Mouse (Mus musculus) kidney, adult 11 months (tissue): ENCODE data around the gene Kiss1r.
"Not testable (repeated sequence)": the region's sequence is repeated elsewhere in the genome, so short reads cannot be mapped to it uniquely, and the experiment has no call there.

Source experiments
- DNase-seq: peaks from one replicate; pipeline ENCODE4 v3.0.0; 2022

Kiss1r gene

DNA sequence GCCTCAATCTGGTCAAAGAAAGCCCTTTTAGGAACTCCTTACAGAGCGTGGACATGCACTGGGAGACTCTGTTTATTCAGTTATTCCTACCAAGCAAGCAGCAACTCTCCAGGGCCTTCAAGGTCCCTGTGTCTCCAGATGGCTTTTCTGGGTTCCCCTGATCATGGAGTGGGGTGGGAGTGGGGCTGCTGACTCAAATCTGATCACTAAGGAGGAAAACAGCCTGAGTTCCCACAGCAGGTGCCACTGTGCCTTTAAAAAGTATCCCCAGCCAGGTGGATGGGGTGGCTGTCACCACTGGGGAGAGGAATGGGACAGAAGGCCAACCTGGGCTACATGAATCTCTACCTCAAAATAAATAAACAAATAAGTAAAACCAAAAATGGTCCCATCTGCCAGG is 26.2 kb downstream of the Kiss1r start:
- DNase-seq: no peak

DNA sequence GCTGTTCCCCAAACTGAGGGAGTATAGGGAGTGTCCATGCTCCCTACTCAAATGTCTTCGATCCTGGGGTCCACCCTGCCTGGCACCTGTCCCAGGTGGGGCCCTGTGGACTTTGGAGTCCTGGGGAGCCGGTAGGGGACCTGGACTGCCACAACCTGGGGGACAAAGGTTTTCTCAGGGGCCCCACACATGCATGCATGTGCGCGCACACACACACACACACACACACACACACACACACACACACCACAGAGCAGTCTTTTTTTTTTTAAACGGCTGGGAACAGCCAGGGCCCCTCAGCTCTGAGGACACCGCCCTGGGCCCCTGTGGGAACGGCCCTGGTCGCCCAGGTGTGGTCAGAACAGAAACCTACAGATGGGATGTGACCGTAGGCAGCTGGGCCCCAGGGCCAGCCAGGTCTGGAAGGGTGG is 26.7 kb downstream of the Kiss1r start:
- no peak for DNase-seq

DNA sequence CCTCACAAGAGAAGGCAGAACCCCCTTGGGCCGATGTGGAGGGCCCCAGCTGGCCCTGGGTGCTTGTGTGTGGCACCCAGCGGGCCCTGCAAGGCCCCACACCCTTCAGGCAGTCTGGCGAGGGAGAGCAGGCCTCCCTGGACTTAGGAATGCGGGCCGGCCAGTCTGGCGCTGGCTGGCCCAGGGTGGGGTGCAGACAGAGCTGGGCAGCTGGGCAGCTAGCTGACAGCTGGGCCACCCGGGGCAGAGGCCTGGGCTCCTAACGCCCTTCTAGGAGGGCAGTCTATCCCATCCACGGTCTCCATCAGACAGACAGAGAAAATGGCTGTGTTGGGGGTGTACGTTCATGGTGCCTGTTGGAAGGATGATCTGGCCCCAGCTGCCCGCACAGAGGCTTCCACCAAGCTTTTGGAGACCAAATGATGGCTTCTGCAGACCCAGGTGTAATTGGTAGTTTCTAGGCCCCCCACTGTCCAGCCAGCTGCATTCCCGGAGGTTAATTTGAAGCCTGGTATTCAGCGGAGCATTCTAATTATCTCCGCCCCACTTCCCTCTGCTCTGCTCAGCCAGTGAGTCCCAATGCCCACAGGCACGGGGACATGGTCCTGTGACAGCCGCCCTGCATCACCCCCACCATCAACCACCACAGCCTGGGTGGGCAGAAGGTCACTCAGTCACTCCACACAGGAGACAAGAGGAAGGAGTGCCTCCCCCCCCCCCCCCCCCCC is 28.9 kb downstream of the Kiss1r start:
- DNase-seq: peak; percentile 83

DNA sequence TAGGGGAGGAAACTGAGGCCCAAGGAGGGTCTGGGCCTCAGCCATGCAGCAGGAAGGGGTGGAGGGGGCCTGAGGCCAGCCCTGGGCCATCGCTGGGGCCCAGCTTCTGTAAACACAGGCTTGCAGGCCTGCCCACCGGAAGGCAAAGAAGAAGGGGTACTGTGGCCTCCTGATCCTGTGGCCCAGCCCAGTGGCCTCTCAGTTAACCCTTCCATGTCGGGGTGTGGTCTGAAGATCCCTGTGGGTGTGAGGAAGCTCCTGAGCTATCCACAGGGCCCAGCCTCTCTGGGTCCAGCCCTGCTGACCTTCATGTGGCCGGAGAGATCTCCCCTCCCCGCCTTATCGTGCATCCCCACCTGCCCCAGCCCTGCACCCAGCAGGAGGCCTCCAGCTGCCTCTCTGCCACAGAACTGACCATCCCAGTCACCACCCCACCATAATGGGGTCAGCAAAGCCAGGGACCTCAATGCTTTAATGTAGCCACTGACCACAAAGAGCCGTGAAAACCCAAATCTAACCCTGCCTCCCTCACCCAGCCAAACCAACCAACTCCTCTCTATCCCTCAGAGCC is 30.1 kb downstream of the Kiss1r start:
- no peak for DNase-seq

DNA sequence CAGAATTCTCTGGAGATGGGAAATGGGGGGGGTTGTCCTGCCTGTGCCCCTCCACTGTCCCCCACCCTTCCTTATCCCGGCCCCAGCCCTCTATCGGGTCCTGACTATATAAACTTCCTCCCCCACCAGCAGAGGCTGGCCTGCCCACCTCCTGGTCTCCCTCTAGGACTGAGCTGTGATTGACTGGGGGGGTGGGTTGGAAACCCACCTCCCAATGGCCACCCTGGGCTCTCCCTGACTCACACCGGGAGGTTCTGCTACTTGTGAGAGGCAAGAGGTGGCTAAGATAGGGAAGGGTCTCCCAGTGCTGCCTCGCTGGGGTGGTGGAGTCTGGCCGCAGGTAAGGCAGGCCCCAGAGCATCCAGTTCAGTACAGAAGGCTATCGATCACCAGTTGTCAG is 30.7 kb downstream of the Kiss1r start:
- DNase-seq: no peak

DNA sequence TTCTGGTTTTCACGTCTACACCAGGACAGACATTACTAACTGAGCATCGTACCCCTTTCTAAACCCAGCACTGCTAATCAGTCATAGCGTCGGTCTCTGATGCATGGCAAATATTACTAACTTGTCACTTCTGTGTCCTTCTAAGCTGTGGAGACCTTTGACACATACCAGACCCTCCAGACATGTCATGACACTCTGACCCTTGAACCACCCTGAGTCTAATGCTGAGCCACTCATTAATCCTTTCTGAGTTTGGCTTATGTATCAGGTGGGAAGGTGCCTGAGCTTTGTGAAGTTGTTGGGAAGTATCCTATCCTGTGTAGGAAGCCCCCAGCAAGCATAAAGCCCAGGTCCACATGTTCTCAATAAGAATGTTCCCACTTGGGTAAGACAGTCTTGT is 33.1 kb downstream of the Kiss1r start:
- DNase-seq: no peak

DNA sequence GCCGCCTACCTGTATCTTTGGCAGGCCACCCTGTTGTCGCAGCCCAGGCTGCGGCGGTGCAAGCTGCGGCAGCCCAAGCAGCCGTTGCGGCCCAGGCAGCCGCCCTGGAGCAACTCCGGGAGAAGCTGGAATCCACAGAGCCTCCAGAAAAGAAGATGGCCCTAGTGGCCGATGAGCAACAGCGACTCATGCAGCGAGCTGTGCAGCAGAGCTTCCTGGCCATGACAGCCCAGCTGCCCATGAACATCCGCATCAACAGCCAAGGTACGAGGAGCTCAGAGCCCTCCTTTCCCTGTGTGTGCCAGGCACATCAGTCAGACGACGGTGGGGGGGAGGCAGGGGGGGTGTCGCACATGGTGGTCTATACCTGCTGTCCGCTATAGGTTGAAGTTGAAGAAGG is 33.9 kb downstream of the Kiss1r start:
- DNase-seq: no peak

DNA sequence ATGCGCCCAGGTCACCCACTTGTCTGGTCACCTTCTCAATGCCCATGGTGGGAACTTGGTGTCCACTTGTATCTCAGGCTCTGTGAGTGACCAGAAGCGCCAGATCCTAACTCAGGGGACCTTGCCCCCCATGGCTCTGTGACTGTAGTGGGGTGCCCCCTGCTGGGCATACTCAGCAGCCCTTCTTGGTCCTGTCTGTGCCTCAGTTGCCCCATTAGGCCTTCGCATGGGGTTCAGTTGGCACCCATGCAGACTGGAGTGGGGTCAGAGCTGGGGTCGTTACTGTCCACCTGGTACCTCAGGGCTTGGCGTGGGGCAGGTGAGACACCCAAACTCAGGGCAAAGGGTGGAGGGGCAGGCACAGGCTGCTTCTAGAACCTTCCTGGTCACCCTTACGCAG is 37.2 kb downstream of the Kiss1r start:
- no peak for DNase-seq

DNA sequence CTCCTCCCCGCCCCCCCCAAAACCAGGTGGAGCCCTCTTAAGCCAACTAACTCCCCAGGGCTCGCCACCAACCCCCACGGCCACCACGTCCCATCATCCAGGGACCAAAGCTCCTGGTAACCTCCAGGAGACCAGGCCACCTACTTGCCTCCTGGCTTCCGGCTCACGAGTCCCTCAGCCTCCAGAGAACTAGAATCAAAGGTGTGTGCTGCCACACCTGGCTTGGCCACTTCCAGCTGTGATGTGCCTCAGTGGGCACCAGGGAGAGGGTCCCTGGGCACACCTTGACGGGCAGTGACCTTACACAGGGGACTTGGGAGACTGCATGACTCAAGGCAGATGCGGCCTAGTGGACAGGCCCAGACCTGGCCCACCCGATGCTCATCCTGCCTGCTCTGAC is 38.9 kb downstream of the Kiss1r start:
- no peak for DNase-seq

DNA sequence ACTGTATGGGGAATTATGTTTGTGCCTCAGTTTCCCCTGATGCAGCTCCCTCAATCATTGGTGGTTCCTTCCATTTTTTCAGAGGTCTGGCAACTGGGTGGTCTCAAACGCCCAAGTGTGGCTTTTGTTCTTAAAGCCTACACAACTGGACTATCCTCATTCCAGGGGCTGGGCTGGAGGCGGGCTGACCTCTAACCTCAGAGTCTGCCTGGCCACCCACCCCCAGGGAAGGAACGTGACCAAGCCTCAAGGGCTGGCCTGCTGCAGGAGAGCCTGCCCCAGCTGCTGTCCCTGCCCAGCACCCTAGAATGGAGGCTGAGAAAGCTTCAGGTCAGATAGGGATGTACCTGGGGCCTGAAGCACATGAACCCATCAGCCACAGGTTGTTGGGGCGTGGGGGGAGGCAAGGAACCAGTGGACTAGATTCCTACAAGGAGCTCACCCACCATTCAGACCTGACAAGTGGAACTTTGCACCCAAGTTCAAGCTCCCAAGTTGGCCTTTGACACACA is 39.9 kb downstream of the Kiss1r start:
- no peak for DNase-seq

DNA sequence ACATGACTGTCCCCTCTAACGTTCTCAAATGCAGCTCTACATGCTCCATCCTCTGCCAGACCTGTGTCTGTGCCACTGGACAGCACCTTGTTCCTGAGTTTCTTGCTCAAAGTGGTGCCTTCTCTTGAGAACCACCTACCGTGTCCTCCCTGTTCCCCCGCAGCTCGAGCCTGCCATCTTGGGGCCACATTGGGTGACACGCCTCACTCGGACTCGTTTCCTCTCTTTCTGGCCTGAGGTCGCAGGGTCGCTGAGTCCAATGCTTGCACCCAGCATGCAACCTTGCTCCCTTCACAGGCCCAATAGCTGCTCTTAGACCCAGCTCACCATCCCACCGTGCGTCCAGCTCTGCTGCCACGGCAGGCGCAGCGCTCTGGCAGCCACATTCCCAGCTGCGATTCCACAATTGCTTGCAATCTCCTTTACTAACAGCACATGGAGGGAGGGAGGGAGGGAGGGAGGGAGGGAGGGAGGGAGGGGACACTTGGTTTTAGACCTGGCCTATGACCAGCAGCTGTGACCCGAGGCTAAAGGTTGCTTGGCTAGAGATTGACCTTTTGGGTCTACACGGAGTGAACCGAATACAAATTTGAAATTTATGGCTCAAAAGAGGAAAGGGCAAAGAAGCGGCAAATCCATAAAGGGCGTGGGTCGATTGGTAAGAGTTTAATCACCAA is 41.5 kb downstream of the Kiss1r start:
- peak; percentile 88 for DNase-seq

DNA sequence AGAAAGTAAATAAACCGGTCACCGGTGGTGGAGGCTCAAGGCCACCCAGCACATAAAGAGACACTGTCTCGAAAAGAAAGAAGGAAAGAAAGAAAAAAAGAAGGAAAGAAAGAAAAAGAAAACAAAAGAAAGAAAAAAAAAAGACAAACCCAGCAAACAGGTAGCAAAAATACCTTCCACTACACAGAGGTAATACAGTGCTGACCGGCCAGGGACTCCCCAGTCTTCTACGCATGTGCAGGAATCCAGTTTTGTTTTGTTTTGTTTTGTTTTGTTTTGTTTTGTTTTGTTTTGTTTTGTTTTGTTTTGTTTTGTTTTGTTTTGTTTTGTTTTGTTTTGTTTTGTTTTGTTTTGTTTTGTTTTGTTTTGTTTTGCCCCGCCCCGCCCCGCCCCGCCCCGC is 42.6 kb downstream of the Kiss1r start:
- DNase-seq: not testable (repeated sequence)

DNA sequence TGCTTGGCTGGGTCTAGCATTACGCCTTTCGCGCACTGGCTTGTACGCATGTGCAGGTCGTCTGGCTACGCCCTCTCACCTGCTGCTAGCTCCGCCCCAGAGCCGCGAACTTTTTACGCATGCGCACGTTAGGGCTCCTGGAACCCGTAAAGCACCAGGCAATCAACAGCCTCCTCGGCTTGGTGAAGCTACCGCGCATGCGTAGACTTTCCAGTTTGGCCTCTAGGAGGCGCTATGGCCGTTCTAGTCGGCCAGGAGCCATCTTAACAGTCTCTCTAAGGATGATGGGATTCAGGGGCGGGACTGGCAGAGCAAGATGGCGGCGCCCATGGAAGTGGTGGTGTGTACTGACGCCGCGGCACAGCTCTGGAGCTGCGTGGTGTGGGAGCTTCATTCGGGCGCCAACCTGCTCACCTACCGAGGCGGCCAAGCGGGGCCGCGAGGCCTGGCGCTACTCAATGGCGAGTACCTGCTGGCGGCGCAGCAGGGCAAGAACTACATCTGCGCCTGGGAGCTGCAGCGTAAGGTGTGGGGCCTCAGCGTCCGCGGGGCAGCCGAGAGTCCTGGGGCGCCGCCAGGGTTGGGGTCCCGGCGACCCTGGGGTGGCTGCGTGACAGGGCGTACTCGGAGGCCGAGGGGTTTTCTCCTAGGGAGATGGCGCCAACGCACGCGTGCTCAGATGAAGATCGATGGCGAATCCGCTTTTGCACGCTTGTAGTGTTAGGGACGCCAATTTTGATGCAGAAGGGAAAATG is 43.3 kb downstream of the Kiss1r start, which contains the start of gene Wdr18:
TSS of gene Wdr18 (plus strand) at position 306 of the 755 bp plus-strand sequence.
- DNase-seq: peak; percentile 100

DNA sequence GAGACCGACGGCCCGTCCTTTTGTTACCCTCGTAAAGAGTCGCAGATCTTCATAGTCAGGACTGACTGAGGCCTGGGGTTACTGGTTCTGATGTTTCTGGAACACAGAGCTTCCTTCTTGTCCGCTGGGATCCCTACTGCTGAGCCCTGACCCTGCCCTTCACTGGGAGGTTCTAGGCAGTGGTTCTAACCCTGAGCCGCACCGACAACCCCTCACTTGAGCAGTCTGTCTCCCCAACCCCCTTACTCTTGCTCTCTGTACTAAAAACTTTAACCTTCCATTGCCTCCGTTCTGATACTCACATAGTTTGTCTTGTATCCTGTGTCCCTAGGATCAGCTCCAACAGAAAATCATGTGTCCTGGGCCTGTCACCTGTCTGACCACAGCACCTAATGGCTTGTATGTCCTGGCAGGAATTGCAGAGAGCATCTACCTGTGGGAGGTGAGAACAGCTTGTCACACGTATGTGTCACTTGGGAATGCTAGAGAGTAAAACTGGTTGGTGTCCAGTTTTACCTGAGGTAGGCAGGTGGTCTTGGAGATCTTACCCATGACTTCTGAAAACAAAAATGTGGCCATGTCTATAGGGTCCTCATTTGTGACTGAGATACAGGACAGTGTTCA is 44.0 kb downstream of the Kiss1r start:
- no peak for DNase-seq

DNA sequence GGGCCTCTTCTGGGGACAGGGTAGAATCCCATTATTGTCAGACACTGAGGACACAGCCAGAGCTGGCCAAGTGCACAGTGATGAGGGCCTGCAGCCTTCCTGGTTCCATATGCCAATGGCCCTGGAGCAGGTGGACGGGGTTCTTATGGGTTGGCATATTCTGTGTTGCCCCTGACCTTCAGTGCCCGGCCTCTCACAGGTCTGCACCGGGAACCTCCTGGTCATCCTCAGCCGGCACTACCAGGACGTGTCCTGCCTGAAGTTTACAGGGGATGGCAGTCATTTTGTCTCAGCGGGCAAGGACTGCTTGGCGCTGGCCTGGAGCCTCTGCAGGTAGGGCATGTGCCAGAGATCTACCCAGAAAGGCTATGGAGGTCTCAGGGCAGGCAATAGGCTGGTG is 48.0 kb downstream of the Kiss1r start:
- DNase-seq: no peak

DNA sequence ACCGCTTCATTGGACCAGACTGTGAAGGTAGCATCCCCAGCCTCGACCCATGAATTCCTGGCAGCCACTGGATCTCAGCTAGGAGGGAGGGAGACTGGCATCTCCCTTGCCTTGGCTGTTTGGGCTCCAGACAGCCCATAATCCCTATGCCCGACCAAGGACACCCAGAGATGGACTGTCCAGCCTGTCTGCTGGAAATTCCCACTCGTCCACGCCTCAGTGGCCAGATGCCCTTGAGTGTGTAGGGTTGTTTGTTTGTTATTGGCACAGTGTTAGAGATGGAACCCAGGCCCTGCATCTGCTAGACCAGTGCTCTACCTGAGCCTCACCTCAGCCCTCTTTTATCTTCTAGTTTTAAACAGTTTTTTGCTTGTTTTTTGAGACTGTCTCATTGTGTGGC is 48.6 kb downstream of the Kiss1r start:
- DNase-seq: no peak

DNA sequence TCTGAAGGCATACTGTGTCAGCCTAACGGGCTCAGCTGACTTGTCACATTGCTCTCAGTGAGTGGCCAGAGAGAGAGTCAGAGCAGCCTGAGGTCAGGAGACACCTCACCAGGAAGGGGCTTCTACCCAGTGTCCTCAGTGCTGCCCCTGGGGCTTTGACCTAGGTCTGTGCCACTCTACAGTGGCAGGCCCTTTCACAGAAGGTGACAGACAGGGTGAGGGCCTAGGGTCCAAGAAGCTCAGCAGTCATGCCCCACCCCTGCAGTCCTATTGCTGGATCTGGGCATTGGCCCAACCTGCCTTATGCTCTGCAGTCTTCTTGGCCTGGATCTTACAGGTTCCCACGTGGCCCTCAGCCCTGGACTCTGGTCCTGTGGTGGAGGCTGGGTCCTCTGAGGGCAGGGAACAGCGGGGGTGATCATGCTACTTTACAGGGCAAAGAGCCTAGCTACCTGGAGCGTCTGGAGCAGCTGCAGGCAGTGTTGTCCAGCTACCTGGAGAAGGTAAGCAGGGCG is 50.2 kb downstream of the Kiss1r start:
- DNase-seq: peak; percentile 95

DNA sequence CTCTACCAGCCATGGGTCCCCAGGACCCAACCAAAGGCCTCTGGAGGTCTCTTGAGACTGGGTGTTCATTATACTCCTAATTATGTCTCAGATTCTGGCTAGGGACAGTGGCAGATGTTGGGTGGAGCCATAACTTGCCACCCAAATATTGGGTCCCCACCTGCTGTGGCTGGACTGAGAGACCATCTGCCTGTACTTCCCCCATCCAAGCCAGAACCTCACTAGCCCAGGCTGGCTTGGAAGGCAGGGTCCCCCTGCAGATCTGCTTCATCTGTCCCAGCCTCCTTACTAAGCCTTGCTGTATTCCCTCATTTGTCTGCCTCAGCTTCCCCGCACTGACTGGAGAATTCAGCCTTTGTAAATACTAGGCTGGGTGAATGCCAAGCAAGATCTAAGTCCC is 51.4 kb downstream of the Kiss1r start:
- DNase-seq: no peak

DNA sequence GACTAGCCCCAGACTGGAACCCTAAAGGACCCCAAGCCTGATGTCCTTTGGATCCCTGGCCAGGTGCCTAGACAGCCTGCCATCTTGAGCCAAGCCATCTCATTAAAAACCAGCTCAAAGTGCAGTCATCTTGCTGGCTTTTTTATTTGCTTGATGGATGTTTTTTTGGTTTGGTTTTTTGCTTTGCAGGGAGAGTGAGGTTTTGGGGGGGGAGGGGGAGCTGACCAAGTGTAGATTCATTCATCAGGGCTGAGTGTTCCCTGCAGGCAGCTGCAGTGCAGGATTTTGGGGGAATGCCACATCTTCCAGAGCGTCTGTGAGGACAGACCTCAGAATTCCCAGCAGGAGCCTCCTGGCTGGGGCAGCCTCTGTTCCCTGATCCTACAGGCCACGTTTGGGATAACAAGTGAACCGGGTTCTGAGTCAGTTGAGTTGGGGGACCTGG is 52.4 kb downstream of the Kiss1r start:
- DNase-seq: peak; percentile 69

DNA sequence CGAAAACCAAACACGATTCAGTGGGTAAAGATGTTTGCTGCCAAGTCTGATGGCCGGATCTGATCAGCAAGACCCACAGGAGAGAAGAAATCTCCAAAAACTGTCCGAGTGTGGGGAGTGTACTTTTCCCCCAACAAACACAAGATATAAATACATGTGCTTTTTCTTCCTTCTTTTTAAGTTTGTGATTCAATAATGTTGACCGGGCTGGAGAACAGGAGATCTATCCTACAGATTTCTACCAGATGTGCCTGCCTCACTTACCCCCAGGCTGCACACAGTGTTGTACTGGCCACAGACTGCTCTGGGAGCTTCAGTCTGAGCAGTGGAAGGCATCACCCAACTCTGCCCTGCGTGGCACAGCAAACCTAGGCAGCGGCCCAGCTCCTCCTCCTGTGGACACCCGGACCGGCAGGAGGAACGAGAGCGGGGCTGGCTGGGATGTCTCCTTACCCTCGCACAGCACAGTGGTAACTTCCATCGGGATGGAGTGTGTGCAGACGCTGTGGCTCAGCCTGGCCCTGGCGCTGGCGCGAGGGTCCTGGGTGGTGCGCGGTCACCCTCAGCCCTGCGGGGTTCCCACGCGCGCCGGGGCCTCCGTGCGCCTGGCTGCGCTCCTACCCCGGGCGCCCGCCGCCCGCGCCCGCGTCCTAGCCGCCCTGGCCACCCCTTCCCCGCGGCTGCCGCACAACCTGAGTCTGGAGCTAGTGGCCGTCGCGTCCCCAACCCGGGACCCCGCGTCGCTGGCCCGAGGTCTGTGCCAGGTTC is 53.8 kb downstream of the Kiss1r start, which contains the start of gene Grin3b:
TSS of gene Grin3b (plus strand) at position 301 of the 768 bp plus-strand sequence.
- no peak for DNase-seq

DNA sequence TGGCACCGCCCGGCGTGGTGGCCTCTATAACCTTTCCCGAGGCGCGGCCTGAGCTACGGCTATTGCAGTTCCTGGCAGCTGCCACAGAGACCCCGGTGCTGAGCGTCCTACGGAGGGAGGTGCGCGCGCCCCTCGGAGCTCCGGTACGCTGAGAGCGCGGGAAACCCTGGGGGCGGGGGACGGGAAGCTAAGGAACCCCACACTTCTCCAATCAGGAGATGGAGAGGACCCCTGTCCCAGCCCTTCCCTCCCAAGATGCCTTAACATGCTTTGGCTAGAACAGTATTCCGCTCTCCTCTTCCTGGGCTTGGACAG is 54.4 kb downstream of the Kiss1r start:
- DNase-seq: no peak
